In genomic region chr14:79180078-79180730, GRCm38 (mm10) we compare ENCODE assay signal across 9 mouse cellular contexts.
A peak's percentile ranks its signal among the peaks of the same experiment; 100 is the strongest.
DNase-seq lines count a peak whose midpoint lies in the region; ATAC-seq and TF ChIP-seq lines count a peak whose summit lies in the region.
"Had no signal": no experiment of that assay in that cellular context is flagged by ENCODE, and none has a peak within 500 bp of the region (broad histone marks: within the 10 kb centered on the region; RNA-seq: fewer than 3 reads in every experiment).

No protein-coding gene starts in this region.

- no peaks in the 10 kb centered on the region for H3K9me3 ChIP-seq in kidney, embryonic 14.5 days (ENCODE audit: control insufficient read depth, low read length)

- no peak overlapping the region for H3K4me2 ChIP-seq in kidney, embryonic 14.5 days (replicated peaks; ENCODE audit: low read depth, low read length)

- 35% methylated on average over 12 of the region's 12 CpGs for WGBS in kidney, embryonic 14.5 days

- ATAC-seq in kidney, embryonic 14.5 days (ENCODE audit: low FRiP score, low TSS enrichment): no peak

- no peak overlapping the region for H3K9ac ChIP-seq in kidney, embryonic 14.5 days (ENCODE audit: low read depth, low read length)

- H3K4me3 ChIP-seq in kidney, embryonic 14.5 days (ENCODE audit: low read length): no peak overlapping the region
- H3K4me3 ChIP-seq: erythroblast, embryonic 14.5 days had no signal

- peak overlapping the region; percentile 37; the same call in 1 of the 2 replicates for H3K27ac ChIP-seq in kidney, embryonic 14.5 days (ENCODE audit: low read depth, low read length)

- H3K27me3 ChIP-seq in kidney, embryonic 14.5 days (ENCODE audit: control insufficient read depth, insufficient read depth, low read length): no peaks in the 10 kb centered on the region

- H3K36me3 ChIP-seq in kidney, embryonic 14.5 days (ENCODE audit: control insufficient read depth, insufficient read depth, low read length): no peaks in the 10 kb centered on the region

- no peak for TF ChIP-seq CTCF in brain, embryonic 14.5 days (IDR thresholded peaks at IDR 0.05; ENCODE audit: borderline replicate concordance, extremely low read depth, insufficient read depth, insufficient read length)

- no peak for TF ChIP-seq POLR2A in brain, embryonic 14.5 days (IDR thresholded peaks at IDR 0.05; ENCODE audit: borderline replicate concordance, extremely low read depth, insufficient read depth, insufficient read length, poor library complexity, severe bottlenecking)

- H3K4me1 ChIP-seq in kidney, embryonic 14.5 days (ENCODE audit: control insufficient read depth, insufficient read depth, low read length): no peaks in the 10 kb centered on the region; the same call in 1 of the 2 replicates

- DNase-seq in kidney, adult 18-20 months: no peak
- peak; percentile 27 for DNase-seq in brain, embryonic 14.5 days (ENCODE audit: low read depth)
- peak; percentile 30 for DNase-seq in induced T-regulatory cell, adult 2 months (ENCODE audit: low read depth)
- DNase-seq in skeletal muscle tissue, adult 2 months (ENCODE audit: low read depth, low spot score): peak; percentile 55
- DNase-seq in testis, postnatal 10 days (ENCODE audit: low spot score): no peak
- no peak for DNase-seq in gastrocnemius, adult 8-10 months (ENCODE audit: low spot score in 2 of 2)
- no peak for DNase-seq in left cerebral cortex, adult 8-10 months (ENCODE audit: low spot score in 2 of 2)

Comparison
In these comparisons a context has a peak if more than half of its experiments do, and no peak if none do; other contexts are left out.
1. DNase-seq: peak in brain, embryonic 14.5 days (single experiment), induced T-regulatory cell, adult 2 months (single experiment) and skeletal muscle tissue, adult 2 months (single experiment); none in kidney, adult 18-20 months (single experiment), testis, postnatal 10 days (single experiment), gastrocnemius, adult 8-10 months (0 of 2) and left cerebral cortex, adult 8-10 months (0 of 2).